Mouse (Mus musculus) stomach, postnatal 0 days (tissue): Measurements from ENCODE around the gene Pgghg.

ENCODE experiments used
- CTCF ChIP-seq: IDR thresholded peaks from 2 replicates; pipeline ENCODE4 v1.5.1; 2016; ENCODE audit warnings: antibody characterized with exemption, low read depth, mild to moderate bottlenecking, moderate library complexity
- EP300 ChIP-seq: optimal IDR thresholded peaks from 2 replicates; pipeline ENCODE3; 2016; ENCODE audit warnings: antibody characterized with exemption

- no peak for TF ChIP-seq CTCF
- TF ChIP-seq EP300 = no peak
Measured at GRCm38 (mm10) chr7:140894611-140895010, 46.6 kb upstream of the Pgghg start.
